Mouse (Mus musculus): ENCODE results near the gene B4galnt4.
A peak's percentile ranks its signal among the peaks of the same experiment; 100 is the strongest.
"Not testable (repeated sequence)": the region's sequence is repeated elsewhere in the genome, so short reads cannot be mapped to it uniquely, and the experiment has no call there.

Gene B4galnt4

GRCm38 (mm10) chr7:141060426-141061242 lies at the start of gene B4galnt4:
B4galnt4 (plus strand) TSS chr7:141061104.
- DNase-seq (ENCODE audit: low read depth, low spot score) = peak; percentile 89

DNA sequence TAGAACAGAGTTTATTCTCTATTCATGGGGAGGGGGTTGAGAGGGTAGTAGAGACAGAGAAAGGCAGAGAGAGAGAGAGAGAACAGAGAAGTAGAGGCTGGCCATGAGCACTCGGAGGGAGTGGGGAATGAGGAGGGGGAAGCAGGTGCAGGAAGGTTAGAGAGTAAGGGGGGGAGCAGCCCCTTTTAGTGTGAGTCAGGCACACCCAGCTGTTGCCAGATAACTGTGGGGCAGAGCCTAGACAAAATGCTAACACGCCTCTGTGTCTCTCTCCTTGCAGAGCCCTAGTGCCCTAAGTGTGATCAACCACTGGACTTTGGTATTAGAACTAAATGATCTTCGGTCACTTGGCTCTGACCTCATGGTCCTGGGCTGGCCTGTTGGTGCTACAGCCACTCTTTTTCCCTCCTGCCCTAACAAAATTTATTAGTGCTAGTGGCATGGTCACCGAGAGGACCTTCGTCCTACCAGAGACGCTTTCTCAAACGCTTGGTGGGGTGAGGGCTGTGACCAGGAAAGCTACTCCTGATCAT lies 49.6 kb upstream of the B4galnt4 start:
- DNase-seq (ENCODE audit: low read depth, low spot score) = no peak

- DNase-seq (ENCODE audit: low read depth, low spot score) = no peak
These were observed 43.9 kb upstream of the B4galnt4 start for GRCm38 (mm10) chr7:141016707-141017697.

DNA sequence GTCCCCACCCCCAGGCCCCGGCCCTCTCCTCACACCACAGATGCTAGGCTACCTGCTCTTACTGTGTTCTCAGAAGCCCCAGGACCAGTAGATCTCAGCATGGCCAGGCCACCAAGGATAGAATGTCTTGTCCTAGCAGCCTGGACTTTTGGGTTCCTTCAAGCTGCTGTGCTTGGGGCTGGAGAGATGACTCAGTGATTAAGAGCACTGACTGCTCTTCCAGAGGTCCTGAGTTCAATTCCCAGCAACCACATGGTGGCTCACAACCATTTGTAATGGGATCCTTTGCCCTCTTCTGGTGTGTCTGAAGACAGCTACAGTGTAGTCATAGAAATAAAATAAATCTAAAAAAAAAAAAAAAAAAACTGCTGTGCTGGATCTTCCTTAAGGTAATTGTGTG lies 43.1 kb upstream of the B4galnt4 start, which contains the start of gene Ifitm6:
Gene Ifitm6 (minus strand): TSS at position 101 of the 400 bp plus-strand sequence.
- DNase-seq (ENCODE audit: low read depth, low spot score) = not testable (repeated sequence)

DNA sequence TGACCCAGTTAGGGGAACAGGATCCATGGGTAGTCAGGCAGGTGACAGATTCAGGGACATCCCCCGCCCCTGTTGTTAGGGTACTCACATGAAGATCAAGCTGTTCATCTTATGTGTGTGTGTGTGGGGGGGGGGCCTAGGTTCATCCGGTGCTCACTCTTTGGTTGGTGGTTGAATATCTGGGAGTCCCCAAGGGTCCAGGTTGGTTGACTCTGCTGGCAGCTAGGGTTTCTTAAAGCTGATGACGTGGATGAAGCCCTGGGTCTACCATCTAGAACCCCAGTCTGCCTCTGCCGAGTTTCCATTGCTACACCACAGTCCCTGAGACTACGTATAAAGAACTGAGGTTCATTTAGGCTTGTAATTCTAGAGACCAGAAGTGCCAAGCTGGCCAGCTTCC lies 41.9 kb upstream of the B4galnt4 start:
- DNase-seq (ENCODE audit: low read depth, low spot score) = no peak

DNA sequence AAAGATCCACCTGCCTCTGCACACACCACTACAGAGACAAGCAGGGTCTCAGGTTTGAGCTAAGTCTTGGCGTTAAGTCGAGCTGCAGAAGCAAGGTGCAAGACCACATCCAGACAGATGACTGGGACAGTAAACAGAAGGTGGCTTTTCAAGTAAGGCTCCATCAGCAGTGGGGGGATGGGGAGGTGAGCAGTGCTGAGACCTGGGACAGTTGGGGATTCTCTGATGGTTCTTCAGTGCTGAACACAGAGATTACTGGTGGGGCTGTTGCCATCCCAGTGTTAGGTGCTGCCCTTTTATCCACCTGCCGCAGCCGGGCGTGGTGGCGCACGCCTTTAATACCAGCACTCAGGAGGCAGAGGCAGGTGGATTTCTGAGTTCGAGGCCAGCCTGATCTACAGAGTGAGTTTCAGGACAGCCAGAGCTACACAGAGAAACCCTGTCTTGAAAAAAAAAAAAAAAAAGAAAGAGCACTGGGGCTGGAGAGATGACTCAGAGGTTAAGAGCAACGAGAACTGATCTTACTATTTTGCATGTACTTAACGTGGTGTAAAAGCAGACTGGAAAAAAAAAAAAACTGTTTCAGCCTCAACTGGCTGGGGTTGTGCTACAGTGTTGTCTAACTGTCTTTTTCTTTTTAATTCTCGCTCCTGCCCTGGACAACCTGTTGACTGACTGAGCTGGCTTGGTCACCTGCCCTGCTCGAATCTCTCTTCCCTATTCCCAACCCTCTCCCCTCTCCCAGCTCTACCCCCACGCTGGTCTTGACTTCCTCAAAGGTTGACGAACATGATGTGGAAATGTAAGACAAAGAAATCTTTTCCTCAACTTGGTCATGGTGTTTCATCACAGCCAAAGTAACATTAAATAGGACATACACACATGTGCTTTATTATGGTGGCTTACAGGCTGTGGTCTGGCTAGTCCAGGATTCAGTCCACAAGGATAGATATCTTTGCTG lies 39.1 kb upstream of the B4galnt4 start:
- no peak for DNase-seq (ENCODE audit: low read depth, low spot score)

GRCm38 (mm10) chr7:141024865-141025838 lies 35.8 kb upstream of the B4galnt4 start:
- DNase-seq (ENCODE audit: low read depth, low spot score) = no peak

GRCm38 (mm10) chr7:141026097-141026739 lies 34.7 kb upstream of the B4galnt4 start:
- no peak for DNase-seq (ENCODE audit: low read depth, low spot score)

GRCm38 (mm10) chr7:141026740-141027098 lies 34.2 kb upstream of the B4galnt4 start:
- DNase-seq (ENCODE audit: low read depth, low spot score) = no peak

- no peak for DNase-seq (ENCODE audit: low read depth, low spot score)
These were observed 32.1 kb upstream of the B4galnt4 start, which contains the start of gene Gm17387 for GRCm38 (mm10) chr7:141028831-141029230. Gm17387 (plus strand) TSS chr7:141029131.

DNA sequence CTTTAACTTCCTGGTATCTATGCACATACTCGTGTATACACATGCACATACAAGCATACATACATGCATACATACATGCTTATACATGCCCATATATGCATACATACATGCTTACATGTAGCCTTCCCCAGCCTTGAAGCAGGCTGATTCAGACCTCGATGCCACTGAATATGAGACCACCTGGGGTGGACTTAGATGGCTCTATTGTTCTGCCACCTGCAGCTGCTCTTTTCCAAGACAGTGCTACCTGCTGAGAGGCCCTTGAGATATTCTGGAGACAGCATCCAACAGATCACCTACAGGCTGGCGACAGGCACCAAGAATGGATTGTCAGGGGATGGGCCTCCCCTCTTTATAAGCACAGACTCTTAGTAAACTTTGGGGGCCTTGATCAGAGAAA lies 30.5 kb upstream of the B4galnt4 start:
- DNase-seq (ENCODE audit: low read depth, low spot score) = no peak

DNA sequence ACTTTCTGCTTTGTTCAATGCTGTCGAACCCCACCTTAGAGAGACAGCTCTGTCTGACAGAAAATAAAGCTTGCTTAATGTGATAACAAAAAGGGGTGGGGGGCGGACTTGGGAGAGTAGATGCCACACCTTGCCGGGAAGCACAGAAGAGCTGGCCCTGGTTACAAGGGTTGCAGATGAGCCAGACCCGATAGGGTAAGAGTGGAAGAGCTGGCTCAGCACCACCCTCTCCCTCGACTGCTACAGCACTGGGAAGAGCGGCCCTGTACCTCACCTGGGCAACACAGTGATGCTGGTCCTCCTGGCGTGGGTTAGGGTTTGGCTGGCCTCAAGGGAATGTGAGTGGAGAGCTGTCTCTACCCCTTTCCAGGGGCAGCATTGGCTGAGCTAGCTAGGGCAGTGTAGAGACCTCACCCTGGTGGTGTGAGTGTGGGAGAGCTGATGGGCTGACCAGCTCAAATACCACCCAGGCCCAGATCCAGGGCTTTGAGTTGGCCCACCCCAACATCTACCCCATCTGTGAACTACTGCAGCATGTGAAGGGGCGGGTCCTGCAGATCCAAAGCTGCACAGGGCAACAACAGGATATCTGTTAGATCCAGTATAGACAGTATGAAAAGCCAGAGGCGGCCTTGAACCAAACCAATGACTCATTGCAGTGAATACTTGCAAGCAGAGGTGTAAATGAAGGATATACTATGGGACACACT lies 28.3 kb upstream of the B4galnt4 start:
- no peak for DNase-seq (ENCODE audit: low read depth, low spot score)

DNA sequence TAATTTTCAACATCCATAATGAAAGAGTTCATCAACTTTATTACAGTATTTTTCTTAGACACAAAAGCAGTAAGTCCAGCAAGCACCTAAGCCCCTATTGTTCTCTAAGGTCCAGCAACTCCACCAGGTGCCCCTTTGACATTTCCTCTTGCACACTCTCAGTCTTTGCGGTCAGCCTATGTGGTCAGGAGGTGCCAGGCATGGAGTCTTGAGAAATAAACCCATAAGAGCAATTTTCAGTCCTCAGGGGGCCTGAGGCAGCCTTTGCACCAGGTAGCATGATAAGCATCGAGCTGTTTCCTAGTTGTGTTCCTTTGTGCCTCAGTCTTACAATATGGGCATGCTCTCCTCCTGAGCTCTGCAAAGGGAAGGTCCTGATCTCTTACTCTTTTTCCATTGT lies 24.3 kb upstream of the B4galnt4 start:
- DNase-seq (ENCODE audit: low read depth, low spot score) = not testable (repeated sequence)

DNA sequence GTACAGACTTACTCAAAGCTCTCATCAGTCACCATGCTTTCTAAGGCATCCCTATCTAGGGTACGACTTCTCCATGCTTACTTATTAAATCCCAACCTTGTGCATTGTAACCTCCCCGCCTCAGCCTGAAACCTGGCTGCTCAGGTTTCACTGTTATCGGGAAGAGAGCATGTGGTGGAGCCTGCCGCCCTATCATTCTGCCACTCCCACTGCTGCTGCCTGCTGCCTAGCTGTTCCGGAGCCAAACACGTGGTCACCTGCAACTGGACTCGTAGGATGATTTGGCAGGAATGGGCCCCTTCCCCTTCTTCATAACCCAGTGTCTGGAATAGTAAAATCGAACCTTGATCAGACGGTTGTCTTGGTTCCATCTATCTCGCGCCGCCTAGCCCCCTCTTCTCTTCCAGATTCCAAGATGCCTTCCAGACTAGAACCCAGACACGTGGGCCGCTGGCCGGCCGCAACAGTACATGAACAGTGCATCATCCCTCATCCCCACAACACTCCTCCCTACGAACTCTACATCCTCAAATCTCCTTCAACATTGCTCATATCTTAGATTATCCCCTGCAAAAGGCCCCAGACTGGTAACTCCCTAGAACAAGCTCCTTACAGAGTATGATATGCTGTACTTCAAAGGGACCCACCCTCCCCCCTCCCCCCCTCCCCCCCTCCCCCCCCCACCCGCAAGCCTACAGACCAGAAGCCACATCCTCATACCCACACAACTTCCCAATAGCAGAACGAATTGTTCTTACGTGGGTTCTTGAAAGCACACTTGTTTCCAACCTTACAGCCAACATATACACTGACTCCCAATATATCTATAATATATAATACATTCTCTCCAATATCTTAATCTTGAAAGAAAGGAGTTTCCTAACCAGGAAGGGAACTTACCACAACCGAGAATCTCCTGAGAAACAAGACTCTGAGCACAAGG lies 22.5 kb upstream of the B4galnt4 start:
- DNase-seq (ENCODE audit: low read depth, low spot score) = no peak

DNA sequence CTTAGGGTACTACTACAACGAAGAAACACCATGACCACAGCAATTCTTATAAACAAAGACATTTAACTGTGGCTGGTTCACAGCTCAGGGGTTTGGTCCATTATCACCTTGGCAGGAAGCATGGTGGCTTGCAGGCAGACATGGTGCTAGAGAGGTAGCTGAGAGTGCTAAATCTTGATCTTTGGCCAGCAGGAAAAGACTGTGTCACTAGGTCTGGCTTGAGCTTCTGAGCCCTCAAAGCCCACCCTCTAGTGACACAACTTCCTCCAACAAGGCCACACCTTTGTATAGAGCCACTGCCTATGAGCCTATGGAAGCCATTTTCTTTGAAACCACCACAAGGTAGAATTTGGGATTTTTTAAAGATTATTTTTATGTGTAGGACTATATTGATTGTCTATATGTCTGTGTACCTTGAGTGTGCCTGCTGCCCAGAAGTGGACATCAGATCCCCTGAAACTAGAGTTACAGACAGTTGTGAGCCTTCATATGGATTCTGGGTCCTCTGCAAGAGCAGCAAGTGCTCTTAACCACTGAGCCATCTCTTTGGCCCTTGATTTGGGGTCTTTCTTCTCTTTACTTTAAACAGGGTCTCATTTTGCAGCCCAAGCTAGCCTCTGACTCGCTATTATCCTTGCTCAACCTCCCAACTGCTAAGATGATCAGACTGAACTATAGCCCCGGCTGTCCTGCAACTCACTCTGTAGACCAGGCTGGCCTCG lies 21.4 kb upstream of the B4galnt4 start:
- no peak for DNase-seq (ENCODE audit: low read depth, low spot score)

DNA sequence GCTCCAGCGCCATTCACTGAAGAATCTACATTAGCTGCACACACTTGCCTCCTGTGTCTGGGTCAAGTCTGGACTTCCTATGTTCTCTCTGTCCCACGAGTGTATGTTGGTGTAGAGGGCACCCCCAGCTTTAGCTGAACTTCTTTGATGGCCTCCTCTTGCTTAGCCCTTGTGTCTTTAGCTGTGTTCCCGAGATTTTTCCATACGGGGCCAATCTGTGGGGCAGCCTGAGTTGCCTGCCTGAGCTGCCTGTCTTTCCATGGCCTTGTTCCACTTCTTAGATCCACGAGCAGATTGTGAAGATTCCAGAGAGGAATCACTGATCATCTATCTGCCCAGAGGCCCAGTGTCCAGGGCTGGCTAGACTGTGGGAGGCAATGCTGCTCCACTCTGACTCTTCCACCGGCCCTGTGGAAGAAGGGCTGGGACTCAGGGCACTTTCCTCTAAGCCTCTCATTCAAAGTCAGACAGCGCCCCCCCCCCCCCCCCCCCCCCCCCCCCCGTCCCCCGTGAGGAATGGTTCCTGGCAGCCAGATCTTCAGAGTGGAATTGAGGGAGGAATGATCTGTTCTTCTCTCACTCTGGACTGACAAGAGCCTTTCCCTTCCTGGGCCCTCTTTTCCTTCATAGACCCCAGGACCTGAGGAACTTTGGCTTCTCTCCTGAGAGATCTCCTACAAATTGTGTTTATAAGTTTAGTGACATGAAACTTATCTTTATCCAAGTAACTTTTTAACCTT lies 19.9 kb upstream of the B4galnt4 start:
- no peak for DNase-seq (ENCODE audit: low read depth, low spot score)
